Mouse (Mus musculus): ENCODE measurements around the gene Hoxd10.

DNA sequence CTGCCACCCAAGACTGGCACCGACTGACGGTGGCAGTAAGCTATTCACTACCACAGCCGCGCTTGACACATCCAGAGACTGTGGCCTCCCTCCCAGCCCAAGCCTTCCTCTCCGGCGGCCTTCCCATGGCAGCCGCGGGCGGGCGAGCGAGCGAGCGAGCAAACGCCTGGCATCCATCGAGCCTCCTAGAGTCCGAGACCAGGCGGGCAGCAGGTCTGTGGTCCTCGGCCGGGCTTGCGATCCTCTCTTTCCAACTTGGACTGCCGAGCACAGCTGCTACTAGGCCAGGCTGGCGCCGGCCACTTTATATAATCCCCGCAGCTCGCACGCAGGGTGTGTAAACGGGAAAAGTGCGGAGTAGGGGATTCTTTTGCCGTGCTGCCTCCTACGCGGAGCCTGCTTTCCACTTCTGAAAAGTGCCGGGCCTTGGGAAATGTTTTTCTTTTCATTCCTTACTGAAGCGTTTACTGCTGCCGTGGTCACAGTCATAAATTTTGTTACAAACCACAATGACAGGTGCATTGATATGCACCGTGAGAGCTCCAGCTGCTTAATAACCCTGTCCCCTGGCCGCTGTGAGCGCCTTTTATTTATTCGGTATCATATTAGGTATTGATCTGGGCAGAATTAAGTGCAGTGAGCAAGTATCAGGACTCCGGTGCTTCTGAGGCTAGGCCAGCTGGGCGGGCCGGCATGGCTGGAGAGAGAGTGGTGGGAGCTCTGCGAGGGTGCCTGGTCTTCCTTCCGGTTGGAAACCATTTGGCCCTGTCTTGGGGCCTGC is 48.8 kb downstream of the Hoxd10 start:
- TF ChIP-seq CTCF (IDR thresholded peaks at IDR 0.05; ENCODE audit: low read depth) (no peak), EP300 (IDR thresholded peaks at IDR 0.05; ENCODE audit: low read depth) (no peak)
